Mouse (Mus musculus) midbrain, embryonic 10.5 days (tissue): Measurements from ENCODE around the gene Trpv3. TPM values are rescaled to one million over a fixed set of nuclear protein-coding genes. Genes with fewer than 3 reads are reported as not detected.

Source experiments
- DNase-seq: peaks from one replicate; pipeline ENCODE4 v3.0.0-alpha.2; 2017; ENCODE audit warnings: low spot score
- H3K27ac ChIP-seq: fragments of 300-500 bp; sonication (generic); replicated peaks from 2 replicates; pipeline ENCODE4 v1.5.1; 2016; ENCODE audit warnings: mild to moderate bottlenecking
- H3K27me3 ChIP-seq: fragments of 300-500 bp; sonication (generic); 2 replicates; pipeline ENCODE4 v1.6.1; 2016; ENCODE audit warnings: low read depth, mild to moderate bottlenecking; ENCODE audit not compliant: poor library complexity, severe bottlenecking
- H3K36me3 ChIP-seq: fragments of 300-500 bp; sonication (generic); 2 replicates; pipeline ENCODE4 v1.6.1; 2016; ENCODE audit warnings: mild to moderate bottlenecking, moderate library complexity
- H3K4me1 ChIP-seq: fragments of 300-500 bp; sonication (generic); 2 replicates; pipeline ENCODE4 v1.6.1; 2016
- H3K4me3 ChIP-seq: fragments of 300-500 bp; sonication (generic); 2 replicates; pipeline ENCODE4 v1.5.1; 2016; ENCODE audit warnings: mild to moderate bottlenecking, moderate library complexity
- H3K9me3 ChIP-seq: fragments of 300-500 bp; sonication (generic); replicated peaks from 2 replicates; pipeline ENCODE4 v1.6.1; 2016; ENCODE audit warnings: mild to moderate bottlenecking
- WGBS: fragments of 180-500 bp; shearing (Covaris S2); methylation state at CpG from one replicate; pipeline ENCODE4 v1.1.7; 2016; 5-methylcytosine and 5-hydroxymethylcytosine counted together
- polyA plus RNA-seq: library from polyadenylated mRNA; unstranded; fragments of >200 nt; fragmentation: Nextera tagmentation; extraction: Ambion mirVana; gene quantifications from 2 replicates; pipeline ENCODE4 v1.2.1, GENCODE M21; 2016

Gene Trpv3
- polyA plus RNA-seq, 1 experiment from 2014 or later = not detected

DNA sequence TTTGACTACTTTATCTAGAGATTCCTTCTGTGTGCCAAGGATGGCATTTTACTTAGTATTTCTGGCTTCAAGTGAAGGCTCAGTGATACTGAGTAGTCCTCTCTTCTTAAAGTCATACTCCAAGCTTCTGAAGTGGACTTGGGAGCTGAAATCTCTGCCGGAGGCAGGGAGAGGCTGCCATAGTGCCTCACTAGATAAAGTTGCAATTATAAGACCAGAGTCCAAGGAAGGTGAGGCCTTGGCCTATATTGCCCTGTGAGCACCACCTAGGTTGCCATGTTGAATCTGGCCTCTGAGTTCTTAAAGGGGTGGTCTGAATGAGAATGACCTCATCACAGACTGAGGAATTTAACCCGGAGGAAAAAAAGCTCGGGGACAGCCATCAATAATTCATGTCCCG lies 24.4 kb upstream of the Trpv3 start:
- no peaks in the 10 kb centered on the region for H3K9me3 ChIP-seq
- H3K27ac ChIP-seq = no peak overlapping the region
- H3K4me3 ChIP-seq = no peak overlapping the region
- DNase-seq = no peak
- H3K36me3 ChIP-seq = no peaks in the 10 kb centered on the region
- H3K27me3 ChIP-seq = no peaks in the 10 kb centered on the region
- WGBS = 96% methylated on average over 4 of the region's 4 CpGs
- no peaks in the 10 kb centered on the region for H3K4me1 ChIP-seq

- no peaks in the 10 kb centered on the region for H3K4me1 ChIP-seq
- H3K4me3 ChIP-seq = no peak overlapping the region
- WGBS = 82% methylated on average over 4 of the region's 4 CpGs
- no peaks in the 10 kb centered on the region for H3K36me3 ChIP-seq
- no peak for DNase-seq
- H3K27me3 ChIP-seq = no peaks in the 10 kb centered on the region
- no peaks in the 10 kb centered on the region for H3K9me3 ChIP-seq
- H3K27ac ChIP-seq = no peak overlapping the region
Measured at GRCm38 (mm10) chr11:73257362-73257945, 9.7 kb upstream of the Trpv3 start.

DNA sequence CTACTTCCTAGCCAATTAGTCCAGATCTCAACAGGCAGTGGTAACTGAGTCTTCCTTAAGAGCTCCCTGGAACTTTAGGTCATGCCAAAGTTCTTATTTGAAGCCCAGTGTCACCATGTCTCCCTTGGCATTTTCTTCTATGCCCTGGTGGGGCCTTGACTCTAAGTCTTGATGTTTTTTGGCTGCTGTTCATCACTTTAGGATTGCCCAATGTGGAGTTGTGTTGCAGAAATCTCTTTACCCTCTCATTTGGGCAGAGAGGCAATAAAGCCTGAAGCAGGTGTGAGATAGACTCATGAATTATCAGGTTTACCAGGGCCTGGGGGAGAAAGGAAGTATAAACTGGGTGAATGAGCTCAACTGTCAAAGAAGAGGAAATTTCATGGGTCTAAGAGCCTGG lies 8.5 kb upstream of the Trpv3 start:
- H3K9me3 ChIP-seq = no peaks in the 10 kb centered on the region
- no peak for DNase-seq
- no peak overlapping the region for H3K4me3 ChIP-seq
- H3K36me3 ChIP-seq = no peaks in the 10 kb centered on the region
- no peaks in the 10 kb centered on the region for H3K4me1 ChIP-seq
- H3K27ac ChIP-seq = no peak overlapping the region
- no peaks in the 10 kb centered on the region for H3K27me3 ChIP-seq

- 76% methylated on average over 3 of the region's 3 CpGs for WGBS
- Histone ChIP-seq H3K4me3 (no peak overlapping the region), H3K27me3 (no peaks in the 10 kb centered on the region), H3K9me3 (no peaks in the 10 kb centered on the region), H3K4me1 (no peaks in the 10 kb centered on the region), H3K27ac (no peak overlapping the region), H3K36me3 (no peaks in the 10 kb centered on the region)
- DNase-seq = no peak
Measured at GRCm38 (mm10) chr11:73260457-73260856, 6.7 kb upstream of the Trpv3 start.

DNA sequence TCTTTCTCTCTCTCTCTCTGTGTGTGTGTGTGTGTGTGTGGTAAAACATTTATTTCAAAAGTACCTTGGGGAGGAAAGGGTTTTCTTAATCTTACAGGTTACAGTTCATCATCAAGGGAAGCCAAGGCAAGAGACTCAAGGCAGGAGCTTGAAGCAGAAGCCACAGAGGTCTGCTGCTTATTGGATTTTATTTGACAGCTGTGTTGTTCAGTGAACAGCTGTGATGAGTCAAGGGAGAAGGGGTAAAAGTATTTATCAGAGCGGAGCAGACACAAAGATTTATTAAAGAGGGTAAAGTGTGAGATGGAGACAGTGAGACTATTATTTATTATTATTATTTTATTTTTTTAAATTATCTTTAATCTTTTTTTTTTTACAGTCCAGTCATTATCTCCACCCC lies 5.8 kb upstream of the Trpv3 start:
- WGBS = 97% methylated on average over 1 of the region's 1 CpGs
- Histone ChIP-seq H3K4me3 (no peak overlapping the region), H3K27ac (no peak overlapping the region)

DNA sequence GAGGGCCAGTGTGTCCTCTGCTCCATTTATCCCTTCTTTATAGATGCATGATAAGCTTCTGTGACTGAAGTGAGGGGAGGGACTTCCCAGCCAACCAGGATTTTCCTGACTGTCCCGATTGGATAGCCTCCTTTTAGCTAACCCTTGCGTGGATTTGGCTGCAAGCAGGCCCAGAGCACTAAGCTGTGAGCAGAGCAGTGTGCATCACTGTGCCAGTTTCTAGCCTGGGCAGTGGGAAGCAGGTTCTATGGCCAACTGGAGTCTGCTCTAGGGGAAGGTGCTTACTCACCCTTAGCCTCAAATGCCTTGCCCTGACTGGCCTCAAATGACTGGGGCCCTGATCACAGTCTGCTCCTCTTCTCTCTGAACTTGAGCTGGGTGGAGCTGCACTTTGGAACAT lies 7.6 kb downstream of the Trpv3 start:
- 26% methylated on average over 2 of the region's 2 CpGs for WGBS
- Histone ChIP-seq H3K4me1 (no peaks in the 10 kb centered on the region), H3K27ac (no peak overlapping the region), H3K4me3 (no peak overlapping the region), H3K9me3 (no peaks in the 10 kb centered on the region), H3K36me3 (no peaks in the 10 kb centered on the region), H3K27me3 (no peaks in the 10 kb centered on the region)
- no peak for DNase-seq

More for the DNA sequence above, 5.8 kb upstream of the Trpv3 start:
- no peaks in the 10 kb centered on the region for H3K36me3 ChIP-seq
- no peak for DNase-seq
- H3K4me1 ChIP-seq = no peaks in the 10 kb centered on the region
- no peaks in the 10 kb centered on the region for H3K9me3 ChIP-seq
- H3K27me3 ChIP-seq = no peaks in the 10 kb centered on the region

DNA sequence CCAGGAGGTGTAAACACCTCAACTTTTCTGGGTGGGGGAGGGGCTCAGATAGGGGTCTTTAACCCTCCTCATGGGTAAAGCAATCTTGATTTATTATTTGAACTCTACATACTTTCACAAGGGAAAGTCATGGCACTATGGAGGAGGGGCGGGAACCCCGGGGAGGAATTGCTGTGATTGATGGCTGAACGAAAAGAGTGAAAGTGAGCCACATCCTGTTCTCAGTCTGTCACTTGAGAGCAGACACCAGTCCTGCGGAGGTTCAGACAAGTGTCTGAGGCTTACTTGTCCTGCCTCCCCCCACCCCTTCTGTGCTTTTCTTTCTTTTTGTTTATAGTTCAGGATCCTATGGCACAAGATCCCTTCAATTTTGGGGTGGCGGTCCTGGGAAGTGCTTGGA lies 13.5 kb downstream of the Trpv3 start:
- H3K36me3 ChIP-seq = no peaks in the 10 kb centered on the region
- no peak for DNase-seq
- 89% methylated on average over 5 of the region's 5 CpGs for WGBS

GRCm38 (mm10) chr11:73281528-73282027 lies 14.4 kb downstream of the Trpv3 start:
- Histone ChIP-seq H3K27me3 (no peaks in the 10 kb centered on the region), H3K36me3 (no peaks in the 10 kb centered on the region), H3K4me3 (peak overlapping the region; percentile 50), H3K4me1 (peaks cover 11% of the 10 kb centered on the region), H3K27ac (peak overlapping the region; percentile 42; the same call in 1 of the 2 replicates), H3K9me3 (no peaks in the 10 kb centered on the region)
- 3% methylated on average over 16 of the region's 16 CpGs for WGBS
- DNase-seq = peak; percentile 49

More for the DNA sequence above, 13.5 kb downstream of the Trpv3 start:
- no peaks in the 10 kb centered on the region for H3K9me3 ChIP-seq
- H3K4me3 ChIP-seq = no peak overlapping the region
- no peaks in the 10 kb centered on the region for H3K27me3 ChIP-seq
- H3K4me1 ChIP-seq = peaks cover 11% of the 10 kb centered on the region
- no peak overlapping the region for H3K27ac ChIP-seq

DNA sequence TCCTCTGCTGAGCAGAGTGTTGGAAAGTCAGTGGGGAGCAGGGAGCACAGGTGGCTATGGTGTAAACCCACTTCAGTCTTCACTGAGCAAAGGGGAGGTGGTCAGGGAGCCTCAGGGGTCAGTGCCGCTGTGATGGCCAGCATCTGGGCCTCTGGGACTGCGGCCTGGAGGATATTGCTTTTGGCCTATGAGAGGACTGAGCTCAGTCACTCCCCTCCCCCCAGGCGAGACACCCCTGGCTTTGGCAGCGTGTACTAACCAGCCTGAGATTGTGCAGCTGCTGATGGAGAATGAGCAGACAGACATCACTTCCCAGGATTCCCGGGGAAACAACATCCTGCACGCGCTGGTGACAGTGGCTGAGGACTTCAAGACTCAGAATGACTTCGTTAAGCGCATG lies 16.2 kb downstream of the Trpv3 start:
- no peak for DNase-seq
- no peak overlapping the region for H3K4me3 ChIP-seq
- no peaks in the 10 kb centered on the region for H3K9me3 ChIP-seq
- no peaks in the 10 kb centered on the region for H3K36me3 ChIP-seq
- H3K27me3 ChIP-seq = no peaks in the 10 kb centered on the region
- no peak overlapping the region for H3K27ac ChIP-seq
- peaks cover 11% of the 10 kb centered on the region for H3K4me1 ChIP-seq
- WGBS = 80% methylated on average over 9 of the region's 9 CpGs

DNA sequence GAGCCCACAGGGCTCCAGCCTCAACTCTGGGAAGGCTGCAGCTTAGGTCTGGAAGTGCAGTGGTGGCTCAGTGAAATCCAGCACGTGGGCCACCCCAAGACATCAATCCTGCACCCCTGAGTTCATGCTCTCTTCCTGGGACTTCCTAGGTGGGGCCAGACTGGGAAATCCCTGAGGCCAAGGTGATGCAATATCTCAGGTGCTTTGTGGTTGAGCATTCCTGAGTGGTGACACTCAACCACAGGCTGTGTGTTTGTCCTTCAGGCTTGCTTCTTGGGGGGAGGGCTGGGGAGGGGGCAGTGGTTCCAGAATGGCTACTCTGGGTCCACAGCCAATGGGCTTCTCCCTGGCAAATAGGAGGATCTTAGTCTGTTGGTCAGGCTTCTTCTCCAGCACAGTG lies 16.7 kb downstream of the Trpv3 start:
- Histone ChIP-seq H3K4me3 (no peak overlapping the region), H3K4me1 (peaks cover 11% of the 10 kb centered on the region), H3K36me3 (no peaks in the 10 kb centered on the region), H3K27me3 (no peaks in the 10 kb centered on the region), H3K9me3 (no peaks in the 10 kb centered on the region), H3K27ac (no peak overlapping the region)
- no peak for DNase-seq
- WGBS = 62% methylated on average over 1 of the region's 1 CpGs

- DNase-seq = no peak
- Histone ChIP-seq H3K4me1 (peaks cover 11% of the 10 kb centered on the region), H3K27me3 (no peaks in the 10 kb centered on the region), H3K36me3 (no peaks in the 10 kb centered on the region), H3K4me3 (no peak overlapping the region), H3K27ac (no peak overlapping the region), H3K9me3 (no peaks in the 10 kb centered on the region)
Measured at GRCm38 (mm10) chr11:73284351-73284750, 17.2 kb downstream of the Trpv3 start.

GRCm38 (mm10) chr11:73289621-73290020 lies 22.4 kb downstream of the Trpv3 start:
- Histone ChIP-seq H3K27ac (no peak overlapping the region), H3K9me3 (no peaks in the 10 kb centered on the region)

GRCm38 (mm10) chr11:73303123-73303522 lies 35.9 kb downstream of the Trpv3 start:
- no peak for DNase-seq
- H3K4me3 ChIP-seq = no peak overlapping the region
- H3K9me3 ChIP-seq = no peaks in the 10 kb centered on the region
- no peaks in the 10 kb centered on the region for H3K27me3 ChIP-seq
- H3K4me1 ChIP-seq = peaks cover 10% of the 10 kb centered on the region
- H3K27ac ChIP-seq = peak overlapping the region; percentile 39
- H3K36me3 ChIP-seq = no peaks in the 10 kb centered on the region
- WGBS = 36% methylated on average over 2 of the region's 2 CpGs

More at GRCm38 (mm10) chr11:73289621-73290020, 22.4 kb downstream of the Trpv3 start:
- 90% methylated on average over 1 of the region's 1 CpGs for WGBS
- Histone ChIP-seq H3K27me3 (no peaks in the 10 kb centered on the region), H3K36me3 (no peaks in the 10 kb centered on the region), H3K4me3 (no peak overlapping the region), H3K4me1 (no peaks in the 10 kb centered on the region)
- DNase-seq = no peak

DNA sequence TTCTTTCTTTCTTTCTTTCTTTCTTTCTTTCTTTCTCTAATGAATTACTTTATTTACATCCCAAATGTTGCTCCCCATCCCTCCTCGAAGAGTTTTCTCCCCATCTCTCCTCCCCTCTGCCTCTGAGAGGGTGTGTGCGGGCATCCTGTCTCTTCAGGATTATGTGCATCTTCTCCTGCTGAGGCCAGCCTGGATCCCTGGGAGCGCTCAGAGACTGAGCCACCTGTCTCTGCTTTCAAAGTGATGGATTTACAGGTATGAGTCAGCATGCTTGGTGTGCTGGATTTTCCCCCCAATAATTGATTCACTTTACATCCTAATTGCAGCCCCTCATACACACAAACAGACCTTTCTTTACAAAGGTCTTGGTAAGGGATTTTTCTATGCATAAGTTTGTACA lies 48.8 kb downstream of the Trpv3 start:
- WGBS = 35% methylated on average over 3 of the region's 3 CpGs
- no peaks in the 10 kb centered on the region for H3K4me1 ChIP-seq
- no peak for DNase-seq
- no peak overlapping the region for H3K4me3 ChIP-seq
- no peaks in the 10 kb centered on the region for H3K27me3 ChIP-seq
- no peaks in the 10 kb centered on the region for H3K9me3 ChIP-seq
- H3K36me3 ChIP-seq = no peaks in the 10 kb centered on the region
- H3K27ac ChIP-seq = no peak overlapping the region
